Mouse (Mus musculus) embryonic facial prominence, embryonic 10.5 days (tissue): ENCODE data around the gene Eva1c. TPM values are rescaled to one million over a fixed set of nuclear protein-coding genes. Genes with fewer than 3 reads are reported as not detected.

ENCODE experiments used
- DNase-seq: peaks from one replicate; pipeline ENCODE4 v3.0.0-alpha.2; 2017; ENCODE audit warnings: low spot score
- H3K27ac ChIP-seq: fragments of 300-500 bp; sonication (generic); replicated peaks from 2 replicates; pipeline ENCODE4 v1.5.1; 2016; ENCODE audit warnings: mild to moderate bottlenecking
- H3K27me3 ChIP-seq: fragments of 300-500 bp; sonication (generic); replicated peaks from 2 replicates; pipeline ENCODE4 v1.6.1; 2016; ENCODE audit warnings: low read depth, mild to moderate bottlenecking; ENCODE audit not compliant: poor library complexity, severe bottlenecking
- H3K36me3 ChIP-seq: fragments of 300-500 bp; sonication (generic); replicated peaks from 2 replicates; pipeline ENCODE4 v1.6.1; 2016; ENCODE audit warnings: mild to moderate bottlenecking, moderate library complexity
- H3K4me1 ChIP-seq: fragments of 300-500 bp; sonication (generic); 2 replicates; pipeline ENCODE4 v1.6.1; 2016
- H3K4me3 ChIP-seq: fragments of 300-500 bp; sonication (generic); 2 replicates; pipeline ENCODE4 v1.5.1; 2016; ENCODE audit warnings: mild to moderate bottlenecking, moderate library complexity
- H3K9me3 ChIP-seq: fragments of 300-500 bp; sonication (generic); 2 replicates; pipeline ENCODE4 v1.6.1; 2016; ENCODE audit warnings: mild to moderate bottlenecking
- WGBS: fragments of 180-500 bp; shearing (Covaris S2); methylation state at CpG from one replicate; pipeline ENCODE4 v1.1.7; 2016; 5-methylcytosine and 5-hydroxymethylcytosine counted together
- polyA plus RNA-seq: library from polyadenylated mRNA; unstranded; fragments of >200 nt; fragmentation: Nextera tagmentation; extraction: Ambion mirVana; gene quantifications from 2 replicates; pipeline ENCODE4 v1.2.1, GENCODE M21; 2016

The Eva1c gene
- polyA plus RNA-seq, 1 experiment from 2014 or later = 0.36 TPM

- WGBS = under 1% methylated on average over 45 of the region's 45 CpGs
- peaks cover 73% of the 10 kb centered on the region for H3K27me3 ChIP-seq
- H3K36me3 ChIP-seq = no peaks in the 10 kb centered on the region
- H3K27ac ChIP-seq = peak overlapping the region; percentile 58
- peaks cover 48% of the 10 kb centered on the region for H3K4me1 ChIP-seq
- peak overlapping the region; percentile 68 for H3K4me3 ChIP-seq
- DNase-seq = peak; percentile 80
- H3K9me3 ChIP-seq = no peaks in the 10 kb centered on the region
Observed at GRCm38 (mm10) chr16:90829894-90830685, 3.6 kb downstream of the Eva1c start.

GRCm38 (mm10) chr16:90830686-90831439 is 4.3 kb downstream of the Eva1c start:
- Histone ChIP-seq H3K9me3 (no peaks in the 10 kb centered on the region), H3K4me3 (peak overlapping the region; percentile 68), H3K4me1 (peaks cover 46% of the 10 kb centered on the region), H3K27ac (peak overlapping the region; percentile 49; the same call in 1 of the 2 replicates), H3K36me3 (no peaks in the 10 kb centered on the region), H3K27me3 (peaks cover 75% of the 10 kb centered on the region)
- WGBS = under 1% methylated on average over 67 of the region's 67 CpGs
- DNase-seq = peak; percentile 79

GRCm38 (mm10) chr16:90831676-90832075 is 5.2 kb downstream of the Eva1c start:
- Histone ChIP-seq H3K27ac (no peak overlapping the region), H3K27me3 (peaks cover 75% of the 10 kb centered on the region), H3K4me1 (peaks cover 46% of the 10 kb centered on the region), H3K36me3 (no peaks in the 10 kb centered on the region), H3K9me3 (no peaks in the 10 kb centered on the region), H3K4me3 (peak overlapping the region; percentile 68)
- DNase-seq = no peak
- WGBS = 24% methylated on average over 15 of the region's 15 CpGs

- no peak overlapping the region for H3K27ac ChIP-seq
- WGBS = 58% methylated on average over 6 of the region's 6 CpGs
- DNase-seq = no peak
Observed at GRCm38 (mm10) chr16:90832495-90832894, 6.0 kb downstream of the Eva1c start.

GRCm38 (mm10) chr16:90833041-90833791 is 6.7 kb downstream of the Eva1c start:
- Histone ChIP-seq H3K4me3 (no peak overlapping the region), H3K4me1 (peaks cover 46% of the 10 kb centered on the region), H3K27ac (no peak overlapping the region), H3K27me3 (peaks cover 72% of the 10 kb centered on the region), H3K36me3 (no peaks in the 10 kb centered on the region), H3K9me3 (no peaks in the 10 kb centered on the region)
- no peak for DNase-seq
- 34% methylated on average over 9 of the region's 9 CpGs for WGBS

More at GRCm38 (mm10) chr16:90832495-90832894, 6.0 kb downstream of the Eva1c start:
- H3K9me3 ChIP-seq = no peaks in the 10 kb centered on the region
- peaks cover 75% of the 10 kb centered on the region for H3K27me3 ChIP-seq
- H3K4me3 ChIP-seq = no peak overlapping the region
- peaks cover 46% of the 10 kb centered on the region for H3K4me1 ChIP-seq
- H3K36me3 ChIP-seq = no peaks in the 10 kb centered on the region

GRCm38 (mm10) chr16:90837431-90837830 is 10.9 kb downstream of the Eva1c start:
- no peaks in the 10 kb centered on the region for H3K36me3 ChIP-seq
- H3K4me1 ChIP-seq = peaks cover 20% of the 10 kb centered on the region
- H3K9me3 ChIP-seq = no peaks in the 10 kb centered on the region
- H3K27me3 ChIP-seq = peaks cover 45% of the 10 kb centered on the region
- 77% methylated on average over 8 of the region's 8 CpGs for WGBS
- no peak overlapping the region for H3K4me3 ChIP-seq
- no peak overlapping the region for H3K27ac ChIP-seq
- DNase-seq = no peak

- 73% methylated on average over 9 of the region's 9 CpGs for WGBS
- Histone ChIP-seq H3K4me1 (peaks cover 26% of the 10 kb centered on the region), H3K27me3 (peaks cover 24% of the 10 kb centered on the region; the same call in 1 of the 2 replicates), H3K4me3 (no peak overlapping the region), H3K27ac (no peak overlapping the region), H3K9me3 (no peaks in the 10 kb centered on the region), H3K36me3 (no peaks in the 10 kb centered on the region)
- no peak for DNase-seq
Observed at GRCm38 (mm10) chr16:90842164-90842563, 15.6 kb downstream of the Eva1c start.

GRCm38 (mm10) chr16:90845038-90845437 is 18.5 kb downstream of the Eva1c start:
- H3K27ac ChIP-seq = no peak overlapping the region
- peaks cover 16% of the 10 kb centered on the region for H3K27me3 ChIP-seq
- no peak overlapping the region for H3K4me3 ChIP-seq
- 83% methylated on average over 6 of the region's 6 CpGs for WGBS
- H3K9me3 ChIP-seq = no peaks in the 10 kb centered on the region
- no peak for DNase-seq
- H3K4me1 ChIP-seq = peaks cover 52% of the 10 kb centered on the region
- H3K36me3 ChIP-seq = no peaks in the 10 kb centered on the region

- H3K36me3 ChIP-seq = no peaks in the 10 kb centered on the region
- WGBS = 86% methylated on average over 13 of the region's 13 CpGs
- no peak overlapping the region for H3K27ac ChIP-seq
- DNase-seq = no peak
- peaks cover 52% of the 10 kb centered on the region for H3K4me1 ChIP-seq
- no peaks in the 10 kb centered on the region for H3K9me3 ChIP-seq
- peaks cover 16% of the 10 kb centered on the region for H3K27me3 ChIP-seq
- H3K4me3 ChIP-seq = no peak overlapping the region
Observed at GRCm38 (mm10) chr16:90845591-90845990, 19.1 kb downstream of the Eva1c start.

- Histone ChIP-seq H3K27me3 (no peaks in the 10 kb centered on the region; the same call in 1 of the 2 replicates), H3K27ac (peak overlapping the region; percentile 44; the same call in 1 of the 2 replicates), H3K4me3 (no peak overlapping the region), H3K4me1 (peaks cover 65% of the 10 kb centered on the region), H3K36me3 (no peaks in the 10 kb centered on the region), H3K9me3 (no peaks in the 10 kb centered on the region)
- 77% methylated on average over 7 of the region's 7 CpGs for WGBS
- DNase-seq = no peak
Observed at GRCm38 (mm10) chr16:90848697-90849096, 22.2 kb downstream of the Eva1c start.

- H3K36me3 ChIP-seq = no peaks in the 10 kb centered on the region
- peaks cover 69% of the 10 kb centered on the region for H3K4me1 ChIP-seq
- peak; percentile 71 for DNase-seq
- H3K27ac ChIP-seq = peak overlapping the region; percentile 44; the same call in 1 of the 2 replicates
- no peaks in the 10 kb centered on the region; the same call in 1 of the 2 replicates for H3K27me3 ChIP-seq
- 50% methylated on average over 12 of the region's 12 CpGs for WGBS
- H3K9me3 ChIP-seq = no peaks in the 10 kb centered on the region
- H3K4me3 ChIP-seq = no peak overlapping the region
Observed at GRCm38 (mm10) chr16:90849262-90849661, 22.7 kb downstream of the Eva1c start.

- Histone ChIP-seq H3K9me3 (no peaks in the 10 kb centered on the region), H3K4me1 (peaks cover 76% of the 10 kb centered on the region), H3K27me3 (no peaks in the 10 kb centered on the region; the same call in 1 of the 2 replicates), H3K36me3 (no peaks in the 10 kb centered on the region), H3K27ac (0 out of 2 replicates have a peak overlapping the region, but pooled peaks have one; percentile 20), H3K4me3 (no peak overlapping the region)
- DNase-seq = no peak
- WGBS = 64% methylated on average over 7 of the region's 7 CpGs
Observed at GRCm38 (mm10) chr16:90850881-90851280, 24.4 kb downstream of the Eva1c start.
